Mouse (Mus musculus): ENCODE data around the gene Eva1c. TPM values are rescaled to one million over a fixed set of nuclear protein-coding genes. Genes with fewer than 3 reads are reported as not detected.
A peak's percentile ranks its signal among the peaks of the same experiment; 100 is the strongest.
"Not testable (repeated sequence)": the region's sequence is repeated elsewhere in the genome, so short reads cannot be mapped to it uniquely, and the experiment has no call there.

Eva1c gene
- total RNA-seq, 2 experiments from 2014 or later = 2.8 to 7.5 TPM

GRCm38 (mm10) chr16:90823986-90824385, 2.5 kb upstream of the Eva1c start:
- not testable (repeated sequence) for DNase-seq

GRCm38 (mm10) chr16:90826041-90826440, 478 bp upstream of the Eva1c start:
- no peak for DNase-seq

GRCm38 (mm10) chr16:90827498-90827897, 979 bp downstream of the Eva1c start:
- DNase-seq = no peak

GRCm38 (mm10) chr16:90829136-90829535, 2.6 kb downstream of the Eva1c start:
- DNase-seq = no peak

- DNase-seq = peak; percentile 94 to 95
Measured at GRCm38 (mm10) chr16:90829894-90830685, 3.6 kb downstream of the Eva1c start.

- peak; percentile 92 to 93 for DNase-seq
Measured at GRCm38 (mm10) chr16:90830686-90831439, 4.3 kb downstream of the Eva1c start.

GRCm38 (mm10) chr16:90831676-90832075, 5.2 kb downstream of the Eva1c start:
- DNase-seq = no peak

GRCm38 (mm10) chr16:90832495-90832894, 6.0 kb downstream of the Eva1c start:
- no peak for DNase-seq

GRCm38 (mm10) chr16:90833041-90833791, 6.7 kb downstream of the Eva1c start:
- DNase-seq = no peak

GRCm38 (mm10) chr16:90837431-90837830, 10.9 kb downstream of the Eva1c start:
- no peak for DNase-seq

GRCm38 (mm10) chr16:90842164-90842563, 15.6 kb downstream of the Eva1c start:
- no peak for DNase-seq

- no peak for DNase-seq
Measured at GRCm38 (mm10) chr16:90845038-90845437, 18.5 kb downstream of the Eva1c start.

- no peak for DNase-seq
Measured at GRCm38 (mm10) chr16:90845591-90845990, 19.1 kb downstream of the Eva1c start.

- DNase-seq = no peak
Measured at GRCm38 (mm10) chr16:90848697-90849096, 22.2 kb downstream of the Eva1c start.

GRCm38 (mm10) chr16:90849262-90849661, 22.7 kb downstream of the Eva1c start:
- DNase-seq = no peak

GRCm38 (mm10) chr16:90850881-90851280, 24.4 kb downstream of the Eva1c start:
- no peak for DNase-seq

- DNase-seq = no peak
Measured at GRCm38 (mm10) chr16:90851621-90852334, 25.3 kb downstream of the Eva1c start.

GRCm38 (mm10) chr16:90856552-90857200, 30.2 kb downstream of the Eva1c start:
- DNase-seq = no peak

- no peak for DNase-seq
Measured at GRCm38 (mm10) chr16:90858206-90858605, 31.7 kb downstream of the Eva1c start.

GRCm38 (mm10) chr16:90863036-90863435, 36.5 kb downstream of the Eva1c start:
- DNase-seq = no peak

- no peak for DNase-seq
Measured at GRCm38 (mm10) chr16:90863468-90864046, 37.0 kb downstream of the Eva1c start.
